Mouse (Mus musculus) adrenal gland, postnatal 10 days (tissue): ENCODE data around the gene Sirt2. TPM values are rescaled to one million over a fixed set of nuclear protein-coding genes. Genes with fewer than 3 reads are reported as not detected.

Source experiments
- DNase-seq: peaks from one replicate; pipeline ENCODE4 v3.0.0; 2021; ENCODE audit warnings: mixed read lengths
- total RNA-seq, 2 experiments: library from RNA; stranded (reverse); gene quantifications; 2 replicates each; pipeline ENCODE4 v1.2.3; 2021

Gene Sirt2
- total RNA-seq, 2 experiments from 2014 or later = 68.8 to 74.9 TPM

- DNase-seq = no peak
Observed at GRCm38 (mm10) chr7:28795832-28796231, 29.3 kb downstream of the Sirt2 start.

GRCm38 (mm10) chr7:28796562-28796975, 30.0 kb downstream of the Sirt2 start:
- DNase-seq = peak; percentile 92

GRCm38 (mm10) chr7:28799994-28800393, 33.5 kb downstream of the Sirt2 start:
- no peak for DNase-seq

GRCm38 (mm10) chr7:28801451-28801850, 34.9 kb downstream of the Sirt2 start:
- no peak for DNase-seq

GRCm38 (mm10) chr7:28801901-28802670, 35.6 kb downstream of the Sirt2 start:
- no peak for DNase-seq

- DNase-seq = no peak
Observed at GRCm38 (mm10) chr7:28802846-28803588, 36.5 kb downstream of the Sirt2 start.

- DNase-seq = no peak
Observed at GRCm38 (mm10) chr7:28803756-28804155, 37.2 kb downstream of the Sirt2 start.

GRCm38 (mm10) chr7:28806869-28807268, 40.3 kb downstream of the Sirt2 start:
- no peak for DNase-seq

GRCm38 (mm10) chr7:28807641-28808220, 41.2 kb downstream of the Sirt2 start:
- peak; percentile 76 for DNase-seq

- no peak for DNase-seq
Observed at GRCm38 (mm10) chr7:28808221-28808941, 41.8 kb downstream of the Sirt2 start, which contains the start of gene Hnrnpl. Hnrnpl (plus strand) TSS chr7:28808541.

GRCm38 (mm10) chr7:28808957-28809393, 42.4 kb downstream of the Sirt2 start:
- DNase-seq = peak; percentile 99

GRCm38 (mm10) chr7:28809401-28810089, 43.0 kb downstream of the Sirt2 start:
- peak; percentile 79 for DNase-seq

- peak; percentile 99 for DNase-seq
Observed at GRCm38 (mm10) chr7:28810107-28811066, 43.9 kb downstream of the Sirt2 start.

GRCm38 (mm10) chr7:28811228-28811627, 44.7 kb downstream of the Sirt2 start:
- peak; percentile 97 for DNase-seq

- DNase-seq = no peak
Observed at GRCm38 (mm10) chr7:28811640-28812275, 45.2 kb downstream of the Sirt2 start.

GRCm38 (mm10) chr7:28812436-28812835, 45.9 kb downstream of the Sirt2 start:
- no peak for DNase-seq

- no peak for DNase-seq
Observed at GRCm38 (mm10) chr7:28812949-28813348, 46.4 kb downstream of the Sirt2 start.

- DNase-seq = no peak
Observed at GRCm38 (mm10) chr7:28814306-28815034, 47.9 kb downstream of the Sirt2 start.

GRCm38 (mm10) chr7:28815230-28815629, 48.7 kb downstream of the Sirt2 start:
- DNase-seq = no peak
